Mouse (Mus musculus): ENCODE results near the gene Nck2. TPM values are rescaled to one million over a fixed set of nuclear protein-coding genes. Genes with fewer than 3 reads are reported as not detected.

Nck2 gene
- 28.5 and 28.8 TPM in 2 replicates for polyA plus RNA-seq (2014; fragmentation: Nextera tagmentation; extraction: Ambion mirVana)

GRCm38 (mm10) chr1:43444531-43444930 is at the start of gene Nck2:
Nck2 (plus strand) TSS chr1:43444579.
- H3K4me1 ChIP-seq (ENCODE audit: control insufficient read depth in 2 of 2, insufficient read depth in 2 of 2, low read length in 2 of 2): peaks cover 7 to 28% of the 10 kb centered on the region in 2 experiments
- 14% methylated on average over 9 of the region's 9 CpGs for WGBS
- no peak for ATAC-seq (ENCODE audit: insufficient number of reproducible peaks, insufficient read depth, low FRiP score, low read depth)
- H3K4me3 ChIP-seq (ENCODE audit: control insufficient read depth in 1 of 2, insufficient read depth in 1 of 2, low read depth in 1 of 2, low read length in 2 of 2): peak within 1 kb of the TSS; percentile 71 to 97
- H3K9me3 ChIP-seq (ENCODE audit: control insufficient read depth, low read length): no peaks in the 10 kb centered on the region
- no peaks in the 10 kb centered on the region for H3K27me3 ChIP-seq (ENCODE audit: control insufficient read depth, insufficient read depth, low read length)
- H3K36me3 ChIP-seq (ENCODE audit: control insufficient read depth, insufficient read depth, low read length): no peaks in the 10 kb centered on the region
- H3K4me2 ChIP-seq (ENCODE audit: low read length): peak within 1 kb of the TSS; percentile 89
- peak within 1 kb of the TSS; percentile 73 to 94 for H3K27ac ChIP-seq (replicated peaks in 1 of 2; ENCODE audit: control insufficient read depth in 1 of 2, insufficient read depth in 1 of 2, low read depth in 2 of 2, low read length in 2 of 2)
- H3K9ac ChIP-seq (ENCODE audit: low read length): peak within 1 kb of the TSS; percentile 97

GRCm38 (mm10) chr1:43395040-43395439 is 49.3 kb upstream of the Nck2 start:
- Histone ChIP-seq H3K9me3 (ENCODE audit: control insufficient read depth, low read length) (no peaks in the 10 kb centered on the region), H3K9ac (ENCODE audit: low read length) (no peak overlapping the region), H3K4me1 (ENCODE audit: control insufficient read depth in 2 of 2, insufficient read depth in 2 of 2, low read length in 2 of 2) (0 out of 4 replicates have a peak, but pooled peaks cover 0 to 2% of the 10 kb centered on the region in 2 experiments), H3K27ac (replicated peaks in 1 of 2; ENCODE audit: control insufficient read depth in 1 of 2, insufficient read depth in 1 of 2, low read depth in 2 of 2, low read length in 2 of 2) (no peak overlapping the region), H3K4me2 (ENCODE audit: low read length) (no peak overlapping the region), H3K27me3 (ENCODE audit: control insufficient read depth, insufficient read depth, low read length) (no peaks in the 10 kb centered on the region), H3K4me3 (ENCODE audit: control insufficient read depth in 1 of 2, insufficient read depth in 1 of 2, low read depth in 1 of 2, low read length in 2 of 2) (no peak overlapping the region), H3K36me3 (ENCODE audit: control insufficient read depth, insufficient read depth, low read length) (no peaks in the 10 kb centered on the region)
- ATAC-seq (ENCODE audit: insufficient number of reproducible peaks, insufficient read depth, low FRiP score, low read depth): no peak
- 81% methylated on average over 2 of the region's 2 CpGs for WGBS

- no peak overlapping the region for H3K4me2 ChIP-seq (ENCODE audit: low read length)
- no peaks in the 10 kb centered on the region for H3K9me3 ChIP-seq (ENCODE audit: control insufficient read depth, low read length)
- no peaks in the 10 kb centered on the region for H3K27me3 ChIP-seq (ENCODE audit: control insufficient read depth, insufficient read depth, low read length)
- no peak overlapping the region for H3K27ac ChIP-seq (replicated peaks in 1 of 2; ENCODE audit: control insufficient read depth in 1 of 2, insufficient read depth in 1 of 2, low read depth in 2 of 2, low read length in 2 of 2)
- 80% methylated on average over 1 of the region's 1 CpGs for WGBS
- H3K4me3 ChIP-seq (ENCODE audit: control insufficient read depth in 1 of 2, insufficient read depth in 1 of 2, low read depth in 1 of 2, low read length in 2 of 2): no peak overlapping the region
- H3K36me3 ChIP-seq (ENCODE audit: control insufficient read depth, insufficient read depth, low read length): no peaks in the 10 kb centered on the region
- 0 out of 4 replicates have a peak, but pooled peaks cover 0 to 2% of the 10 kb centered on the region in 2 experiments for H3K4me1 ChIP-seq (ENCODE audit: control insufficient read depth in 2 of 2, insufficient read depth in 2 of 2, low read length in 2 of 2)
- ATAC-seq (ENCODE audit: insufficient number of reproducible peaks, insufficient read depth, low FRiP score, low read depth): no peak
- H3K9ac ChIP-seq (ENCODE audit: low read length): no peak overlapping the region
These were observed 48.6 kb upstream of the Nck2 start for GRCm38 (mm10) chr1:43395799-43396198.

GRCm38 (mm10) chr1:43396522-43396921 is 47.9 kb upstream of the Nck2 start:
- no peaks in the 10 kb centered on the region for H3K9me3 ChIP-seq (ENCODE audit: control insufficient read depth, low read length)
- no peak overlapping the region for H3K4me2 ChIP-seq (ENCODE audit: low read length)
- H3K27me3 ChIP-seq (ENCODE audit: control insufficient read depth, insufficient read depth, low read length): no peaks in the 10 kb centered on the region
- H3K9ac ChIP-seq (ENCODE audit: low read length): no peak overlapping the region
- H3K36me3 ChIP-seq (ENCODE audit: control insufficient read depth, insufficient read depth, low read length): no peaks in the 10 kb centered on the region
- WGBS: 44% methylated on average over 5 of the region's 5 CpGs
- no peak for ATAC-seq (ENCODE audit: insufficient number of reproducible peaks, insufficient read depth, low FRiP score, low read depth)
- no peak overlapping the region for H3K4me3 ChIP-seq (ENCODE audit: control insufficient read depth in 1 of 2, insufficient read depth in 1 of 2, low read depth in 1 of 2, low read length in 2 of 2)
- H3K4me1 ChIP-seq (ENCODE audit: control insufficient read depth in 2 of 2, insufficient read depth in 2 of 2, low read length in 2 of 2): 0 out of 4 replicates have a peak, but pooled peaks cover 0 to 2% of the 10 kb centered on the region in 2 experiments
- no peak overlapping the region for H3K27ac ChIP-seq (replicated peaks in 1 of 2; ENCODE audit: control insufficient read depth in 1 of 2, insufficient read depth in 1 of 2, low read depth in 2 of 2, low read length in 2 of 2)

- 83% methylated on average over 2 of the region's 2 CpGs for WGBS
- no peak for ATAC-seq (ENCODE audit: insufficient number of reproducible peaks, insufficient read depth, low FRiP score, low read depth)
- no peaks in the 10 kb centered on the region for H3K27me3 ChIP-seq (ENCODE audit: control insufficient read depth, insufficient read depth, low read length)
- no peaks in the 10 kb centered on the region for H3K36me3 ChIP-seq (ENCODE audit: control insufficient read depth, insufficient read depth, low read length)
- H3K9me3 ChIP-seq (ENCODE audit: control insufficient read depth, low read length): no peaks in the 10 kb centered on the region
- H3K27ac ChIP-seq (replicated peaks in 1 of 2; ENCODE audit: control insufficient read depth in 1 of 2, insufficient read depth in 1 of 2, low read depth in 2 of 2, low read length in 2 of 2): no peak overlapping the region
- H3K9ac ChIP-seq (ENCODE audit: low read length): no peak overlapping the region
- H3K4me1 ChIP-seq (ENCODE audit: control insufficient read depth in 2 of 2, insufficient read depth in 2 of 2, low read length in 2 of 2): 0 out of 4 replicates have a peak, but pooled peaks cover 0 to 2% of the 10 kb centered on the region in 2 experiments
- H3K4me2 ChIP-seq (ENCODE audit: low read length): no peak overlapping the region
- H3K4me3 ChIP-seq (ENCODE audit: control insufficient read depth in 1 of 2, insufficient read depth in 1 of 2, low read depth in 1 of 2, low read length in 2 of 2): no peak overlapping the region
These were observed 47.3 kb upstream of the Nck2 start for GRCm38 (mm10) chr1:43397096-43397495.

- H3K4me3 ChIP-seq (ENCODE audit: control insufficient read depth in 1 of 2, insufficient read depth in 1 of 2, low read depth in 1 of 2, low read length in 2 of 2): no peak overlapping the region
These were observed 45.4 kb upstream of the Nck2 start for GRCm38 (mm10) chr1:43398738-43399601.

GRCm38 (mm10) chr1:43399602-43400216 is 44.7 kb upstream of the Nck2 start:
- H3K9ac ChIP-seq (ENCODE audit: low read length): no peak overlapping the region
- no peaks in the 10 kb centered on the region for H3K9me3 ChIP-seq (ENCODE audit: control insufficient read depth, low read length)
- no peaks in the 10 kb centered on the region for H3K27me3 ChIP-seq (ENCODE audit: control insufficient read depth, insufficient read depth, low read length)
- no peak overlapping the region for H3K4me3 ChIP-seq (ENCODE audit: control insufficient read depth in 1 of 2, insufficient read depth in 1 of 2, low read depth in 1 of 2, low read length in 2 of 2)
- WGBS: 48% methylated on average over 8 of the region's 8 CpGs
- no peaks in the 10 kb centered on the region for H3K36me3 ChIP-seq (ENCODE audit: control insufficient read depth, insufficient read depth, low read length)
- H3K27ac ChIP-seq (replicated peaks in 1 of 2; ENCODE audit: control insufficient read depth in 1 of 2, insufficient read depth in 1 of 2, low read depth in 2 of 2, low read length in 2 of 2): no peak overlapping the region
- ATAC-seq (ENCODE audit: insufficient number of reproducible peaks, insufficient read depth, low FRiP score, low read depth): no peak
- 0 out of 4 replicates have a peak, but pooled peaks cover 0 to 2% of the 10 kb centered on the region in 2 experiments for H3K4me1 ChIP-seq (ENCODE audit: control insufficient read depth in 2 of 2, insufficient read depth in 2 of 2, low read length in 2 of 2)
- H3K4me2 ChIP-seq (ENCODE audit: low read length): no peak overlapping the region

More at GRCm38 (mm10) chr1:43398738-43399601, 45.4 kb upstream of the Nck2 start:
- 0 out of 4 replicates have a peak, but pooled peaks cover 0 to 2% of the 10 kb centered on the region in 2 experiments for H3K4me1 ChIP-seq (ENCODE audit: control insufficient read depth in 2 of 2, insufficient read depth in 2 of 2, low read length in 2 of 2)
- H3K36me3 ChIP-seq (ENCODE audit: control insufficient read depth, insufficient read depth, low read length): no peaks in the 10 kb centered on the region
- no peaks in the 10 kb centered on the region for H3K9me3 ChIP-seq (ENCODE audit: control insufficient read depth, low read length)
- H3K9ac ChIP-seq (ENCODE audit: low read length): no peak overlapping the region
- H3K4me2 ChIP-seq (ENCODE audit: low read length): no peak overlapping the region
- ATAC-seq (ENCODE audit: insufficient number of reproducible peaks, insufficient read depth, low FRiP score, low read depth): no peak
- no peaks in the 10 kb centered on the region for H3K27me3 ChIP-seq (ENCODE audit: control insufficient read depth, insufficient read depth, low read length)
- 85% methylated on average over 10 of the region's 10 CpGs for WGBS
- no peak overlapping the region for H3K27ac ChIP-seq (replicated peaks in 1 of 2; ENCODE audit: control insufficient read depth in 1 of 2, insufficient read depth in 1 of 2, low read depth in 2 of 2, low read length in 2 of 2)
